Mouse (Mus musculus) left cerebral cortex, postnatal 10 days (tissue): ENCODE data around the gene Hcn3. TPM values are rescaled to one million over a fixed set of nuclear protein-coding genes. Genes with fewer than 3 reads are reported as not detected.

ENCODE experiments used
- DNase-seq, 2 experiments: peaks; one replicate each; pipeline ENCODE4 v3.0.0; 2021 to 2022; ENCODE audit warnings: low spot score in 2 of 2, mixed read lengths in 1 of 2; ENCODE audit errors: extremely low spot score in 1 of 2
- intact Hi-C: fragments of 180-260 bp; cut with DNase I; formaldehyde crosslinking; loops from one replicate; pipeline ENCODE4 v1.15.1; 2025
- total RNA-seq, 2 experiments: library from RNA; stranded (reverse); gene quantifications; 2 replicates each; pipeline ENCODE4 v1.2.3; 2021

The Hcn3 gene
- 10 to 100 TPM; 37.0 to 48.6 TPM for total RNA-seq

DNA sequence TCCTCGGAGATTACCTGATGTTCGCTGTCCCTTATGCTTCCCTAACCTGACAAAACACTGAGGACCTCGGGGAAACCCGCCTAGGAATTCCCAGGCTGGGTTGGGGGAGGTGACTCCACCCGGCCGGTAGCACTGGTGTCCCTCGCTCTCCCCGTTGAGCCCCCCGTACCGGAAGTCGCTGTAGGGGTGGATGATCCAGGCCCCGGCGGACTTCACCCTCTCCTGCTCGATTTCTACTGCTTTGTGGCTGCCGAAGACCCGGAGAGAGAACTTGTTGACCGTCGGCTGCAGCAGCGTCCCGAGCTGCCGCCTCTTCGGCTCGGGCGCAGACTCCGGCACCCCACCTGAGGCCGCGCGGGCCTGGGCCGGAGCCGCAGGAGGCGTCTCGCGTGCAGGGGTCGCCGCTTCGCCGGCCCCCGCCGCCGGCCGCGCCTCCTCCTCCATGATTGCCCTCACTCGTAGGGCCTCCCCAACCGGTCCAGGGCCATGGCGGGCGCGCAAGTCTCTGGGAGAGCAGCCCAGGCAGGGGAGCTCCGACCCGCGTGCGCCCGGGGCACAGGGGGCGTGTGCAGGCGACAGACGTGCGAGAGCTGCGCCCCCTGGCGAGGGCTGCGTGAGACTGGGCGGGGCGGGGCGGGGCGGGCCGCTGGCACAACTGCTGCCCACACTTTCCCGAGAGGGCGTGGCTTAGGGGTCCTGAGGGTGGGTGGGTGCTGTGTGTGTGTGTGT is at the start of gene Hcn3:
Gene Hcn3 (minus strand): TSS at position 581 of the 729 bp plus-strand sequence.
- intact Hi-C loops = loop anchor here (2.0 to 5.0 kb wide), 2 partner anchors 42 to 69 kb away; no protein-coding TSS in a partner anchor
- DNase-seq = peak in 1 of 2 experiments; percentile 84

DNA sequence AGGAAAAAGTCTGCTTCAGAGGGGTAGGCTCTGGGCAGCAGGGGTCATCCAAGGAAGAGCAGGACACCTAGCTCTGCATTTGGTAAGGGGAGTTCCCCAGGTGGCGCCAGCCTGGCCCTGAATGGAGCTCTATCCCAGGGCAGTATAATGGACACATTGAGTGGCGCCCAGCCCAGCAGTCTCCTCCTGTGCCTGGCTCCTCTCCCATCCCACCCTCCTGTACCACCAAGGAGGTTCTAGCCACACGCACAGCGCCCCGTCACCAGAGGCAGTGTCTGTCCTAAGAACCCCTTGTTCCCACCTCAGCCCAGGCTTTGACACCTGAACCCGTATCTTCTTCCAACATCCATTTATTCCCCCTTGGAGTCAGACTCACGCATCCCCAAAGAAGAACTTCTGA is 49.7 kb upstream of the Hcn3 start:
- intact Hi-C loops = no loop called here
- no peak for DNase-seq

DNA sequence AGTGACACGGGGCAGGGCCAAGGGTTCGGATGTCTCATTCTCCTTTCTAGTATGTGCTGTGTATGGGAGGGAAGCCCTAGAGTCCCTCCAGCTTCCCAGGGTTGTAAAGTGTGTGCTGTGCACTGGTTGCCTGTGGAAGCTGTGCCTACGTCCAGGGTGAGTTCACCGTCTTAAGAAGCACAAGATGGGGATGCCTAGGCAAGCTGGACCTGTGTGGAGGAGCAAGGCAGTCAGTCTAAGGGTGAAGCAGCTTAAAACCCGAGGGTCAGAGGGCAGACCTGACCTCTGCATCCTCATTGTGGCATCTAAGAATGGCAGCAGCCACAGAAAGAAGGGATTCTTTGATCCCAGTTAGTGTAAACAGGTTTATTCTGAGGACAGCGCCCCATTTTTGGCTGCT is 48.7 kb upstream of the Hcn3 start:
- intact Hi-C loops = no loop called here
- no peak for DNase-seq

DNA sequence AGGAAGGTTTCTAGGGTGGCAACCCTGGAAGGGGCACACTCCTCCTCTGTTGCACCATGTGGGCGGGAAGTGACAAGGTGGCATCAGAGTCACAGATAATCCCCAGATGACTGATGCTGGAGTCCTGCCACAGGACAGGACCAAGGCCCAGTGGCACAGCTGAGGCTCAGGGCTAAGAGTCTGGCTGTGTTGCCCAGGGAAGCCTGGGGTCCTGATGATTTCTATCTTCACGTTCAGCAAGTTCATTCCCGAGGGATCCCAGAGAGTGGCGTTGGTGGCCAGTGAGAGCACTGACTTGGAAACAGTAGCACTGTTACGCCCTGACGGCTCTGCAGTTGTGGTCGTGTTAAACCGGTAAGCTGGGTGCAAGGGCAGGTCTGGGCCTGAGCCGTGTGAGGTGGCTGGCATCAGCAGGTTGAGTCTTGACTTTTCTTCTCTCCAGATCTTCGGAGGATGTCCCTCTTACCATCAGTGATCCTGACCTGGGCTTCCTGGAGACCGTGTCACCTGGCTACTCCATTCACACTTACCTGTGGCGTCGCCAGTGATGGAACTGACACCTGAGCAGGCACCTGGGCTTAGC is 48.2 kb upstream of the Hcn3 start:
- intact Hi-C loops = no loop called here
- DNase-seq = no peak

DNA sequence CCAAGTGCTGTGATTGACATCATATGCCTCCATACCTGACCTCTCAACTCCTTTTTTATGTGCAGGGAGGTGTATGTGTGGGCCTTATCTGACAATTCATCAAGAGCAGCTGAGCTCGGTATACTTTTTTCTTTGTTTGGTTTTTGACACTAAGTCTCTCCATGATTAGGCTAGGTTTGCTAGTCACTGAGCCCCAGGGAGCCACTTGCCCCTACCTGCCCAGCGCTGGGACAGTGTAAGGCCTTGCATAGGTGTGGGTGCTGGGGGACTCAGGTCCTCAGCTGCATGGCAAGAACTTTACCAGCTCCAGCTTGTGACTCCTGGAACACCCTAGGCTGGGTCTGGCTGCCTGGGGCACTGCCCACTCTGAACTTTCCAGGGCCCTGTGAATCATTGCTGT is 46.7 kb upstream of the Hcn3 start:
- DNase-seq = no peak
- intact Hi-C loops = no loop called here

DNA sequence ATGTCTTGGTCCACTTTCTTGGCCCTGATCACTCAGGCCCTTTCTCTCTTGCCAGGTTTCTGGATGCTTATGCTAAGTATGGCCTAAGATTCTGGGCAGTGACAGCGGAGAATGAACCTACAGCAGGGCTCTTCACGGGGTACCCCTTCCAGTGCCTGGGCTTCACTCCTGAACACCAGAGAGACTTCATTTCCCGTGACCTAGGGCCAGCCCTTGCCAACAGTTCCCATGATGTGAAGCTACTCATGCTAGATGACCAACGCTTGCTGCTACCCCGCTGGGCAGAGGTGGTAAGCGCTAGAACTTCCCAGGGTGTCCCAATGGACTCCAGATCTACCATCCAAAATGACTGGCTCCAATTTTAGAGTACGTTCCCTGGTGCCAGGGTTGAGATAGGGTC is 46.1 kb upstream of the Hcn3 start:
- intact Hi-C loops = no loop called here
- no peak for DNase-seq

DNA sequence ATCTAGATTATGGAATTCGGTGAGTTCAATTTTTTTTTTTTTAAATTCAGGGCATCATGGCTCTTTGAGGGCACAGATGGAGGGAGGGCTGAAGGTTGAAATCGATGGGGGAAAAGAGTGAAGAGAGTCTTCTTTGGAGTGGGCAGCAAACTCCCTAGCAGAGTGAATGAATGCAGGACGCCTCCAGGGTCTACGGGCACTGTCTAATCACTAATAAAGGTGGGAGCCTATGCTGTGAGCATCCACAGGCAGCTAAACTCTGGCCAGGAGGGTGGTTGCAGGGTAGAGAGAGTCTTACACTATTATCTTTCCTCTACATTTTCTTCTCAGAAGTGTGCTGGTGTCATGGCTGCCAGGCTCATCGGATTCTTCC is 43.1 kb upstream of the Hcn3 start:
- intact Hi-C loops = no loop called here
- DNase-seq = no peak

DNA sequence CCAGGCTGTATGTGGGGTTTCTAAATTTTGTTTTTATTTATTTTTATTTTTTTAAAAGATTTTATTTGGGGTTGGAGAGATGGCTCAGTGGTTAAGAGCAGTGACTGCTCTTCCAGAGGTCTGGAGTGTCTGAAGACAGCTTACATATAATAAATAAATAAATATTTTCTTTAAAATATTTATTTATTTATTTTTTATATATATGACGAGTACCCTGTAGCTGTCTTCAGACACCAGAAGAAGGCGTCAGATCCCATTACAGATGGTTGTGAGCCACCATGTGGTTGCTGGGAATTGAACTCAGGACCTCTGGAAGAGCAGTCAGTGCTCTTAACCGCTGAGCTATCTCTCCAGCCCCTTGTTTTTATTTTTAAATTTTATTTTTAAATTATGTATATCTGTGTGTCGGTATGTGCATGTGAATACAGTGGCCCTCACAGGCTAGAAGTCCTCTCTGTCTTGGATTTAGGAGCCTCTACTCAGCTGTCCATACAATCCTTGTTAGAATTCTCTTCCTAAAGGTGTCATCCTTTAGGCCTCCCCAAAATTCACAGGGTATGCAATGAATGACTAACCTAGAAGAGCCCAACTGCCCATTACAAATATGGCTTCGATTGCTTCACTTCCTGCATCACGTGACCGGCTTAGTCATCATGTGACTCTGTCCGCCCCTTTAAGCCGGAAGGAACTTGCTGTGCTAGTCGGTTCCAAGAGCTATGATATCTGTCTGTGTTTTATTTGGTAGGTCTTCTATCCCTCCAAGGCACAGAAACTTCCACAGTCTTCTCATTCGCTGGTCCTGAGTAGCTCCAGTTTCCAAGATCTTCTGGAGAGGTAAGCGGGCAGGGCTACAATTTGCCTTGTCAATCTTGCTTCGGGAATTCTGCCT is 42.5 kb upstream of the Hcn3 start, which contains the start of gene Gba:
Gene Gba (plus strand): TSS at position 676 of the 889 bp plus-strand sequence.
- intact Hi-C loops = no loop called here
- peak; percentile 85 to 87 for DNase-seq

DNA sequence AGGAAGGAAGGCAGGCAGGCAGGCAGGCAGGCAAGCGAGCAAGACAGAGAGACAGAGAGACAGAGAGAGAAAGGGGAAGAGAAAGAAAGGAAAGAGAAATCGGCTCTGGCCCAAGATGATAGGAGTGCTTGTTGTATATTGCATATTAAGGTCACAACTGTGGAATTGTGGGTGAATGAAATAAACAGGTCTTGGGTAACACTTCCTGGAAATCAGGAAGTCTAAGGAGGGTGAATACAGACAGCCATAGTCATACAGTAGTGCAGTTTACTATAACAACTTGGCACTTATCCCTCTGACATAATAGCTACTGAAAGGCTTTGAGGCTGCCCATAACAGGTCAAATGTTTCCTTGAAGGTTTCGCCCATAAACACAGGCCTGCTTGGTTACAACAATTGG is 39.8 kb upstream of the Hcn3 start:
- intact Hi-C loops = no loop called here
- DNase-seq = no peak

DNA sequence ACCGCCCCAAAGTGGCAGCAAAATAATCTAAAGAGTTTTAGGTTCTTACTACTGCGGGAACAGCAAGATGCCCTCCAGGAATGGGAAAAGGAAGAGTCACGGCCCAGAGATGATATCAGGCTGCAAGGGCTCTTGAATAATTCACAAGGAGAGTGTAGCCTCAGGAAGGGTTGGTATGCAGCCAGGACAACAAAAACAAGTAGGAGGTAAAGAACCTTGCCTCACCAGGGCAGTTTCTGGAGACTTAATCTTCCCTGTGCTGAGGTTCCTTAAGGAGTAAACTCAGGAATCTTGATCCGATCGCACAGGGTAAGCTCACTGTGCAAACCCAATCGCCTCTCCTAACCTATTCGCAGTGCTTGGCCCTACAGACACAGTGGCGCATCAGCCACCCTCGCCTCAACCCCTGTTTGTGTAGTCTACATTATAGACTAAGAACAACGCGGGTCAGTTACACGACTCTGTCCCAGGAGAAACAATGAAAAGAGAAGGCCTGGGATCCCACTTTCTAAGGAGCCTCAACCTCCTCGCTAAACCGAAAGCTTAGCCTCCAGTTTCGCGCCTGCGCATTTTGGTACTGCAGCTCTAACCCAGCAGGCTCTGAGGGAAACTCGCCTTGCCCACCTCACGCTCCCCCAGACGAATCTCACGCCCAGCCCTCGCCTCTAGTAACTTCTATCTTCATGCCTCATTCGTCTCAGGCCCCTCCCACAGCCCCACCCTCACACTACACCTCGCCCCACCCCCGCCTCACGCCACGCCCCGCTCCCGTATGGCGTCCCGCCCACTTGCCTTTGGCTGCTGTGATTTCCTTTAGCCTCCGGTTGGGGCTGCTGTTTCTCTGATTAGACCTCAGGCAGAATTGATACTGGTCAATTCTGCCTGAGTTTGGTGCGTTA is 36.2 kb upstream of the Hcn3 start:
- intact Hi-C loops = no loop called here
- peak; percentile 75 to 92 for DNase-seq

DNA sequence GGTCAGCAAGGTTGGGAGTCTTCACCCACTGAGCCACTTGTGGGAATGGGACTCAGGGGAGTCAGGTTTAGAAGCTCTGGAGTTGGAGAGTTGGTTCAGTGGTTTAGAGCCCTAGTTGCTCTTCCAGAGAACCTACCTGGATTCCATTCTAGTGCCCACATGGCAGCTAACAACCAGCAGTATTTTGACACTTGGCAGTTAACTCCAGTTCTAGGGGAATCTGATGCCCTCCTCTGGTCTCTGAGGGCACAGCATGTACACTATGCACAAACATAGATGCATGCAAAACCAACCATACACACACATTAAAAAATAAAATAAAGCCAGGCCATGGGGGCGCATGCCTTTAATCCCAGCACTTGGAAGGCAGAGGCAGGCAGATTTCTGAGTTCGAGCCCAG is 33.9 kb upstream of the Hcn3 start:
- intact Hi-C loops = no loop called here
- DNase-seq = no peak

DNA sequence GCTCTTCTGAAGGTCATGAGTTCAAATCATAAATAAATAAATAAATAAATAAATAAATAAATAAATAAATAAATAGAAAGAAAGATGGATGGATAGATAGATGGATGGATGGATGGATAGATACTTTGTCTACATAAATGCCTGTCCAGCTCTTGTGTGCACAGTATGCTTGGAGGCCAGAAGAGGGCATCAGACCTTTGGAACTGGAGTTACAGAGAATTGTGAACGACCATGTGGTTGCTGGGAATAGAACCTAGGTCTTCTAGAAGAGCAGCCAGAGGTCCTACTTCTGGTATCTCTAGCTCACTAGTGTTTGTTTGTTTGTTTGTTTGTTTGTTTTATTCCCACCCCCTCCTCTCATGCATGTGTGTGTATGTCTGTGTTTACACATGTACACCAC is 33.4 kb upstream of the Hcn3 start:
- DNase-seq = no peak
- intact Hi-C loops = no loop called here

DNA sequence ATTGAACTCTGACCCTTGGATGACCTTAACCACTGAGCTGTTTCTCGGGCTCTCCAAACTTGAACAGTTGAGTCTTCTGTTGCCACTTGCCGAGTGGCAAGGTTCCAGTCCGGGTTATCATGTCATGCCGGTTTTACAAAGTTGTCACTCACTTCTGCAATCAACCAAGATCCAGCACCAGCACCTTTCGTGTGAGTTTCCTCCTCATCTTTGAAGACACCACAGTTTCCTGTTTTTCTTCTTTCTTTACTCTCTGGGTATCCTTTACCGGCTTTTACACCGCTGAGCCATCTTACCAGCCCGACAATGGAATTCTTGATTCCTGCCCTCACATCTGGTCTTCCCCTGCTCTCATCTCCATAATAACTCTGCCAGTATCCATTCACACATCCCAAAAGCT is 30.4 kb upstream of the Hcn3 start:
- intact Hi-C loops = no loop called here
- no peak for DNase-seq

DNA sequence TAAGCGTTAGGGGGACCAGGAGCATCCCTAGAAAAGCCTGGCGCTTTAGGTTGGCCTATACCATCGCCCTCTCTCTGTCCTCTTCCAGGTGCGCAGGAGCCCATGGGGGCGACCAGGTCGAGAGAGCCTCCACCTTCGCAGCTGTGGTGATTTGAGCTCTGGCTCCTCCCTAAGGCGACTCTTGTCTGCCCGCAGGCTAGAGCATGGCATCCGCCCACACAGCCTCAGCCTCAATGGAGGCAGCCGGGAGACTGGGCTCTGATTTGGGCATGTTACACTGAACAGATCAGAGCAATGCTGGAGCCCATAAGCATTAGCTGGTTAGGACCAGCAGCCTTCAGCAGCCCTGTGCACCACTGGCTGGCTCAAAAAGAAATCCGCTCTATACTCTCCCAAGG is 28.5 kb upstream of the Hcn3 start:
- intact Hi-C loops = no loop called here
- DNase-seq = no peak

DNA sequence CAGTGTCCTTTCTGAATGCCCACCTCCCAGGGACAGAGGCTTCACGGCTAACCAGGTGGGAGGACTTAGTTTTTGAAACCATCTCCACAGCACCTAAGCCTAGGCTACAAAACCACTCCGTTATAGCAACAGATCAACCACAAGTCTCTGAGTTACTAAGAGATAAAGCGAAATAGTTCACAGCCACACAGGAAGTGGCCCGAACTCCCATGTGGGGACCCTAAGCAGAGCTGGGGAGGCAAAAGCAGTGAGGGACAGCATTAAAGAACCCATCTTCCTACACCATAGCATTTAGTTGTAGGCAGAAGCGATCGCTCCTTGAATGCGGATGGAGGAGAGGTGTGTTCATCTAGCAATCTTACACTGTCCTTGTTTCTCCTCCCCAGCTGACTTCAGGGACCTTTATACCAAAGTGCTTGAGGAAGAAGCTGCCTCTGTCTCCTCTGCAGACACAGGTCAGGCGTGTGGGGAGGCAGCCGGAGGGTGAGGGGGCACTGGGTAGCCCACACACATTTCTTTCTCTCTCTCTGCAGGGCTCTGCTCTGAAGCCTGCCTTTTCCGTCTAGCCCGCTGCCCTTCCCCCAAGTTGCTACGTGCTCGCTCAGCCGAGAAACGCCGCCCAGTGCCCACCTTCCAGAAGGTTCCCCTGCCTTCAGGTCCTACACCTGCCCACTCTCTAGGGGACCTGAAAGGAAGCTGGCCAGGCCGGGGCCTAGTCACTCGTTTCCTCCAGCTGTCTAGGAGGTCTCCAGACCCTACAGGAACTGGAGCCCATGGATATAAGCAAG is 27.9 kb upstream of the Hcn3 start:
- intact Hi-C loops = no loop called here

DNA sequence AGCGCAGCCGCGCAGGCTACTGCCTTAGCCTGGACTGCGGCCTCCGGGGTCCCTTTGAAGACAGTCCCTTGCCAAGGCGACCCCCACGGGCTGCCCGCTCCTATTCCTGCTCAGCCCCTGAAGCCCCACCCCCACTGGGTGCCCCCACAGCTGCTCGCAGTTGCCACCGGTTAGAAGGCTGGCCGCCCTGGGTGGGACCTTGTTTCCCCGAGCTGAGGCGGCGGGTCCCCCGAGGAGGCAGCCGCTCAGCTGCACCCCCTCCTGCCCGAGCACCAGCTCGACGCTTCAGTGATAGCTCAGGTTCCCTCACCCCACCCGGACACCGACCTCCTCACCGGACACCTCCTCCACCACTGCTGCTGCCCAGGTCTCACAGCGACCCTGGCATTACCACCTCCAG is 27.2 kb upstream of the Hcn3 start:
- intact Hi-C loops = no loop called here
- peak in 1 of 2 experiments; percentile 55 for DNase-seq

More for the DNA sequence above, 27.9 kb upstream of the Hcn3 start:
- DNase-seq = no peak

DNA sequence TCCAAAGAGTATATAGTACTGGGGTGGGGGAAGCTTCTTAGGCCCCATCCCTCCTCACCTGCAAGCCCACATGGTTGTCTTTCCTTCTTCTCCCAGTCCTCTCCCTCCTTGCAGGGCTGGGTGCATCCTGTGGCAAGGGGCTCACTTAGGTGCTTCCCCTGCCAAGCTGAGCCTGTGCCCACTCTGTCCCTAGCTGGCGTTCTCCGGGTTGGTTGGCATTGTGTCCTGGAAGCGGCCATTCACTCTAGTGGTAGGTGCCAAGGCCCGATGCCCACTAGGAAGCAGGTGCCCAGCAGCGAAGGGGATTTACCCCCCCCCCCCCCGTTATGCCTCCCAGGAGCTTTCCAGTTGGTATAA is 23.9 kb upstream of the Hcn3 start:
- intact Hi-C loops = no loop called here
- DNase-seq = no peak
